Mouse (Mus musculus): ENCODE data around the gene Slc27a3. TPM values are rescaled to one million over a fixed set of nuclear protein-coding genes. Genes with fewer than 3 reads are reported as not detected.

Slc27a3 gene
- polyA plus RNA-seq, 1 experiment from 2014 or later: 7.2 TPM

- Histone ChIP-seq H3K36me3 (peaks cover 67% of the 10 kb centered on the region), H3K27ac (replicated peaks) (no peak overlapping the region)
These were observed 33.8 kb upstream of the Slc27a3 start for GRCm38 (mm10) chr3:90423549-90423948.

GRCm38 (mm10) chr3:90420696-90421095, 31.0 kb upstream of the Slc27a3 start:
- Histone ChIP-seq H3K4me3 (no peak overlapping the region), H3K9me3 (no peaks in the 10 kb centered on the region), H3K4me2 (no peak overlapping the region), H3K9ac (no peak overlapping the region), H3K27me3 (replicated peaks) (no peaks in the 10 kb centered on the region), H3K36me3 (peaks cover 91% of the 10 kb centered on the region), H3K4me1 (peaks cover 4% of the 10 kb centered on the region; the same call in 1 of the 2 replicates), H3K27ac (replicated peaks) (no peak overlapping the region)
- 91% methylated on average over 6 of the region's 6 CpGs for WGBS
- no peak for ATAC-seq (ENCODE audit: extremely low read depth, insufficient number of reproducible peaks, low FRiP score, low TSS enrichment)

More at GRCm38 (mm10) chr3:90423549-90423948, 33.8 kb upstream of the Slc27a3 start:
- no peak for ATAC-seq (ENCODE audit: extremely low read depth, insufficient number of reproducible peaks, low FRiP score, low TSS enrichment)
- Histone ChIP-seq H3K4me3 (no peak overlapping the region), H3K4me2 (no peak overlapping the region), H3K4me1 (peaks cover 17% of the 10 kb centered on the region), H3K9ac (no peak overlapping the region), H3K27me3 (replicated peaks) (no peaks in the 10 kb centered on the region), H3K9me3 (no peaks in the 10 kb centered on the region)

GRCm38 (mm10) chr3:90413011-90413396, 23.3 kb upstream of the Slc27a3 start:
- 57% methylated on average over 3 of the region's 3 CpGs for WGBS
- H3K4me3 ChIP-seq: no peak overlapping the region
- H3K27me3 ChIP-seq (replicated peaks): no peaks in the 10 kb centered on the region
- peaks cover 98% of the 10 kb centered on the region for H3K36me3 ChIP-seq
- no peak overlapping the region for H3K27ac ChIP-seq (replicated peaks)
- no peak overlapping the region for H3K4me2 ChIP-seq
- ATAC-seq (ENCODE audit: extremely low read depth, insufficient number of reproducible peaks, low FRiP score, low TSS enrichment): no peak
- H3K4me1 ChIP-seq: peaks cover 6% of the 10 kb centered on the region; the same call in 1 of the 2 replicates
- H3K9ac ChIP-seq: peak overlapping the region; percentile 14; the same call in 1 of the 2 replicates
- H3K9me3 ChIP-seq: no peaks in the 10 kb centered on the region

- H3K27ac ChIP-seq (replicated peaks): no peak overlapping the region
- H3K4me3 ChIP-seq: no peak overlapping the region
- H3K9ac ChIP-seq: no peak overlapping the region
- H3K9me3 ChIP-seq: no peaks in the 10 kb centered on the region
- H3K36me3 ChIP-seq: peaks cover 98% of the 10 kb centered on the region
- 42% methylated on average over 5 of the region's 5 CpGs for WGBS
- no peaks in the 10 kb centered on the region for H3K27me3 ChIP-seq (replicated peaks)
- ATAC-seq (ENCODE audit: extremely low read depth, insufficient number of reproducible peaks, low FRiP score, low TSS enrichment): no peak
- peaks cover 6% of the 10 kb centered on the region; the same call in 1 of the 2 replicates for H3K4me1 ChIP-seq
- no peak overlapping the region for H3K4me2 ChIP-seq
These were observed 22.7 kb upstream of the Slc27a3 start for GRCm38 (mm10) chr3:90412312-90413010.

- ATAC-seq (ENCODE audit: extremely low read depth, insufficient number of reproducible peaks, low FRiP score, low TSS enrichment): no peak
- Histone ChIP-seq H3K9ac (no peak overlapping the region), H3K27ac (replicated peaks) (no peak overlapping the region), H3K36me3 (peaks cover 98% of the 10 kb centered on the region), H3K27me3 (replicated peaks) (no peaks in the 10 kb centered on the region), H3K4me2 (no peak overlapping the region), H3K4me3 (no peak overlapping the region), H3K9me3 (no peaks in the 10 kb centered on the region), H3K4me1 (peaks cover 6% of the 10 kb centered on the region; the same call in 1 of the 2 replicates)
- 90% methylated on average over 3 of the region's 3 CpGs for WGBS
These were observed 19.0 kb upstream of the Slc27a3 start for GRCm38 (mm10) chr3:90408721-90409120.

- Histone ChIP-seq H3K27ac (replicated peaks) (no peak overlapping the region), H3K4me2 (no peak overlapping the region), H3K36me3 (peaks cover 99% of the 10 kb centered on the region), H3K9me3 (no peaks in the 10 kb centered on the region), H3K27me3 (replicated peaks) (no peaks in the 10 kb centered on the region), H3K4me1 (no peaks in the 10 kb centered on the region), H3K9ac (no peak overlapping the region), H3K4me3 (no peak overlapping the region)
- no peak for ATAC-seq (ENCODE audit: extremely low read depth, insufficient number of reproducible peaks, low FRiP score, low TSS enrichment)
- 89% methylated on average over 5 of the region's 5 CpGs for WGBS
These were observed 16.7 kb upstream of the Slc27a3 start for GRCm38 (mm10) chr3:90406414-90406813.

- peaks cover 100% of the 10 kb centered on the region for H3K36me3 ChIP-seq
- no peak overlapping the region for H3K4me3 ChIP-seq
- H3K9me3 ChIP-seq: no peaks in the 10 kb centered on the region
- ATAC-seq (ENCODE audit: extremely low read depth, insufficient number of reproducible peaks, low FRiP score, low TSS enrichment): no peak
- no peaks in the 10 kb centered on the region for H3K27me3 ChIP-seq (replicated peaks)
- H3K4me2 ChIP-seq: no peak overlapping the region
- no peak overlapping the region for H3K9ac ChIP-seq
- 61% methylated on average over 4 of the region's 4 CpGs for WGBS
- H3K4me1 ChIP-seq: no peaks in the 10 kb centered on the region
- H3K27ac ChIP-seq (replicated peaks): no peak overlapping the region
These were observed 14.9 kb upstream of the Slc27a3 start for GRCm38 (mm10) chr3:90404609-90405008.

- 73% methylated on average over 3 of the region's 3 CpGs for WGBS
- Histone ChIP-seq H3K27me3 (replicated peaks) (no peaks in the 10 kb centered on the region), H3K9ac (no peak overlapping the region), H3K4me1 (no peaks in the 10 kb centered on the region), H3K4me3 (no peak overlapping the region), H3K9me3 (no peaks in the 10 kb centered on the region), H3K27ac (replicated peaks) (no peak overlapping the region), H3K36me3 (peaks cover 100% of the 10 kb centered on the region), H3K4me2 (no peak overlapping the region)
- no peak for ATAC-seq (ENCODE audit: extremely low read depth, insufficient number of reproducible peaks, low FRiP score, low TSS enrichment)
These were observed 14.4 kb upstream of the Slc27a3 start for GRCm38 (mm10) chr3:90404121-90404520.

GRCm38 (mm10) chr3:90400993-90401392, 11.3 kb upstream of the Slc27a3 start:
- H3K9ac ChIP-seq: no peak overlapping the region
- no peak overlapping the region for H3K27ac ChIP-seq (replicated peaks)
- no peaks in the 10 kb centered on the region for H3K27me3 ChIP-seq (replicated peaks)
- 58% methylated on average over 4 of the region's 4 CpGs for WGBS
- peaks cover 99% of the 10 kb centered on the region for H3K36me3 ChIP-seq
- H3K9me3 ChIP-seq: no peaks in the 10 kb centered on the region
- no peak overlapping the region for H3K4me3 ChIP-seq
- H3K4me1 ChIP-seq: no peaks in the 10 kb centered on the region
- H3K4me2 ChIP-seq: no peak overlapping the region
- no peak for ATAC-seq (ENCODE audit: extremely low read depth, insufficient number of reproducible peaks, low FRiP score, low TSS enrichment)

GRCm38 (mm10) chr3:90395629-90396028, 5.9 kb upstream of the Slc27a3 start:
- Histone ChIP-seq H3K4me2 (no peak overlapping the region), H3K27ac (replicated peaks) (no peak overlapping the region), H3K4me3 (no peak overlapping the region), H3K27me3 (replicated peaks) (no peaks in the 10 kb centered on the region), H3K4me1 (peaks cover 4% of the 10 kb centered on the region; the same call in 1 of the 2 replicates), H3K9me3 (no peaks in the 10 kb centered on the region), H3K36me3 (peaks cover 99% of the 10 kb centered on the region), H3K9ac (no peak overlapping the region)
- no peak for ATAC-seq (ENCODE audit: extremely low read depth, insufficient number of reproducible peaks, low FRiP score, low TSS enrichment)
- 64% methylated on average over 3 of the region's 3 CpGs for WGBS

- H3K4me2 ChIP-seq: no peak overlapping the region
- no peak overlapping the region for H3K27ac ChIP-seq (replicated peaks)
- no peaks in the 10 kb centered on the region for H3K27me3 ChIP-seq (replicated peaks)
- H3K4me1 ChIP-seq: peaks cover 27% of the 10 kb centered on the region
- H3K9ac ChIP-seq: no peak overlapping the region
- no peak for ATAC-seq (ENCODE audit: extremely low read depth, insufficient number of reproducible peaks, low FRiP score, low TSS enrichment)
- peaks cover 72% of the 10 kb centered on the region for H3K36me3 ChIP-seq
- 83% methylated on average over 3 of the region's 3 CpGs for WGBS
- H3K9me3 ChIP-seq: no peaks in the 10 kb centered on the region
- H3K4me3 ChIP-seq: no peak overlapping the region
These were observed 2.9 kb upstream of the Slc27a3 start for GRCm38 (mm10) chr3:90392661-90393060.

GRCm38 (mm10) chr3:90391941-90392340, 2.2 kb upstream of the Slc27a3 start:
- peaks cover 65% of the 10 kb centered on the region for H3K36me3 ChIP-seq
- H3K9ac ChIP-seq: no peak overlapping the region
- no peak for ATAC-seq (ENCODE audit: extremely low read depth, insufficient number of reproducible peaks, low FRiP score, low TSS enrichment)
- peaks cover 34% of the 10 kb centered on the region for H3K4me1 ChIP-seq
- no peak overlapping the region for H3K4me2 ChIP-seq
- 82% methylated on average over 8 of the region's 8 CpGs for WGBS
- H3K27ac ChIP-seq (replicated peaks): no peak overlapping the region
- H3K27me3 ChIP-seq (replicated peaks): no peaks in the 10 kb centered on the region
- H3K9me3 ChIP-seq: no peaks in the 10 kb centered on the region
- no peak overlapping the region for H3K4me3 ChIP-seq

Data from heart, embryonic 13.5 days (tissue).